Mouse (Mus musculus) small intestine, adult 2 months (tissue): Measurements from ENCODE around the gene Polr2l.

Experiments used
- CTCF ChIP-seq: fragments of 200-500 bp; IDR thresholded peaks from 2 replicates; pipeline ENCODE4 v1.5.1; 2012; ENCODE audit warnings: low read depth, mild to moderate bottlenecking, control low read depth, inconsistent platforms, low read length, moderate library complexity, mixed read lengths; ENCODE audit not compliant: insufficient replicate concordance, insufficient read length; ENCODE audit errors: extremely low read depth
- POLR2A ChIP-seq: fragments of 200-500 bp; IDR thresholded peaks from 2 replicates; pipeline ENCODE4 v1.6.1; 2012; ENCODE audit warnings: low read depth, mild to moderate bottlenecking, control low read depth, inconsistent platforms, low read length, moderate library complexity

DNA sequence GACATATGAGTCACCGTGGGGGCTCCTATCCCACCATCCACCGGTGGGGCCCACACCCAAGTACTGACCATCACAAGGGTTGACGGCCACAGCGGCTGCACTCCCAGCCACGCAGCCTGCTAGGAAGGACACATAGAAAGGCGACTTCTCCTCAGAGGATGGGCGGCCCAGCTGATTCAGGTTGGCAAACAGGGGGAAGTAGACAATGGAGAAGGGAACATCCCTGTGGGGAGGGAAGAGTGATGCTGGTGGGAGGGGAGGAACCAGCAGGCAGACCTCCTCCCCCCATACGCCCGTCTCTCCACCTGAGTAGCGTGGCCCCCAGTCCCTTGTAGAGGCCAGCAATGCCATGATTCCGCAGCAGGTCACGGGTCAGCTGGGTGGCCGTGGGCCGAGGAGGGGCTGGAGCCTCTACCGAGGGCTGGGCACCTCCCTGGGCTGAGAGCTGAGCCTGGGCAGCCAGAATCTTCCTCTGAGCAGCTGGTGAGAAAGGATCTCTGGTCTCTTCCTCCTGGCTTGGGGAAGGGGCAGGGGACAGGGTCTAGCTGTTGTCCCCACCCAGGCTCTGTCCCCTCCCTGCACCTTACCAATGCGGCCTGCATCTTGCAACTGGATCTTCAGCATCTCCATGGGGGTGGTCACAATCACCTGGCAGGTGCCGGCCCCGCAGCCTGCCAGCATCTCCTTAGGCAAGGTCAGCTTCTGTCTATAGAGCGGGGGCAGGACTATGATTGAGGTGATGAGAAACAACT is 43.3 kb downstream of the Polr2l start:
- TF ChIP-seq POLR2A (no peak), CTCF (no peak)
